Mouse (Mus musculus): ENCODE data around the gene Hspb6. TPM values are rescaled to one million over a fixed set of nuclear protein-coding genes. Genes with fewer than 3 reads are reported as not detected.

Gene Hspb6
- polyA plus RNA-seq, 1 experiment from 2014 or later: 7.8 TPM

GRCm38 (mm10) chr7:30556894-30557536 is 5.0 kb downstream of the Hspb6 start:
- H3K4me3 ChIP-seq: no peak overlapping the region
- no peak overlapping the region for H3K27ac ChIP-seq
- H3K4me1 ChIP-seq (replicated peaks): peaks cover 45% of the 10 kb centered on the region
- H3K9ac ChIP-seq: no peak overlapping the region
- ATAC-seq (ENCODE audit: low FRiP score): no peak
- H3K4me2 ChIP-seq: no peak overlapping the region
- peaks cover 11% of the 10 kb centered on the region; the same call in 1 of the 2 replicates for H3K27me3 ChIP-seq
- 97% methylated on average over 18 of the region's 18 CpGs for WGBS
- H3K36me3 ChIP-seq: peaks cover 39% of the 10 kb centered on the region
- H3K9me3 ChIP-seq: no peaks in the 10 kb centered on the region

DNA sequence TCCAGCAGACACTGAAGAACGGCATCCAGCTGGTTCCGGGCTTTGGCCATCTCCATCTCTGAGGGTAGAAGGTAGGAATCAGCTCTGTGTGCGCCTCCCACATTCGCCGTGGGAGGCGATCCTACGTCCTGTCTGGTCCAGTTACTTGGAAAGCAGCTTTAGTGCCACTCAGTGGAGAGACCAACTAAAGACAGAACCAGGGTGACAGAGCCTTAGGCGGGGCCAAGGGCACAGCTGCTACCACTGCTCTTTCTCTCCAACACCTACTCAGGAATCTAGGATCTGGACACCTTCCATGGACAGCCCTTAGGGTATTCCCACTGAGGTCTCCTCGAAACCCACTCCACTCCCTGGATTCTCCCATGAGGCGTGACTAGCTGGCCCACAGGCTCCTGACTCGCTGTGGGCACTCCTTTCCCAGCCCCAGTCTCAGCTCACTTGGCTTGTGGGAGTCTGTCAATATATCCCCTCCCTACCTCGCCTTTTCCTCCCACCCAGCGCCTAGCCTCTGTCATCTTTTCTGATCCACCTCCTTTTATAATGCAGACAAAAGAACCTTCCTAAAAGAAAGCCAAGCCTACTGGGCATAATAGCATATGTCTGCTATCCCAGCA is 6.0 kb downstream of the Hspb6 start:
- peaks cover 39% of the 10 kb centered on the region for H3K36me3 ChIP-seq
- 87% methylated on average over 13 of the region's 13 CpGs for WGBS
- peak overlapping the region; percentile 88 for H3K9ac ChIP-seq
- H3K4me3 ChIP-seq: 0 out of 2 replicates have a peak overlapping the region, but pooled peaks have one; percentile 61
- no peaks in the 10 kb centered on the region for H3K9me3 ChIP-seq
- H3K27me3 ChIP-seq: peaks cover 11% of the 10 kb centered on the region; the same call in 1 of the 2 replicates
- no peak for ATAC-seq (ENCODE audit: low FRiP score)
- peak overlapping the region; percentile 91 for H3K4me2 ChIP-seq
- H3K27ac ChIP-seq: no peak overlapping the region
- peaks cover 43% of the 10 kb centered on the region for H3K4me1 ChIP-seq (replicated peaks)

DNA sequence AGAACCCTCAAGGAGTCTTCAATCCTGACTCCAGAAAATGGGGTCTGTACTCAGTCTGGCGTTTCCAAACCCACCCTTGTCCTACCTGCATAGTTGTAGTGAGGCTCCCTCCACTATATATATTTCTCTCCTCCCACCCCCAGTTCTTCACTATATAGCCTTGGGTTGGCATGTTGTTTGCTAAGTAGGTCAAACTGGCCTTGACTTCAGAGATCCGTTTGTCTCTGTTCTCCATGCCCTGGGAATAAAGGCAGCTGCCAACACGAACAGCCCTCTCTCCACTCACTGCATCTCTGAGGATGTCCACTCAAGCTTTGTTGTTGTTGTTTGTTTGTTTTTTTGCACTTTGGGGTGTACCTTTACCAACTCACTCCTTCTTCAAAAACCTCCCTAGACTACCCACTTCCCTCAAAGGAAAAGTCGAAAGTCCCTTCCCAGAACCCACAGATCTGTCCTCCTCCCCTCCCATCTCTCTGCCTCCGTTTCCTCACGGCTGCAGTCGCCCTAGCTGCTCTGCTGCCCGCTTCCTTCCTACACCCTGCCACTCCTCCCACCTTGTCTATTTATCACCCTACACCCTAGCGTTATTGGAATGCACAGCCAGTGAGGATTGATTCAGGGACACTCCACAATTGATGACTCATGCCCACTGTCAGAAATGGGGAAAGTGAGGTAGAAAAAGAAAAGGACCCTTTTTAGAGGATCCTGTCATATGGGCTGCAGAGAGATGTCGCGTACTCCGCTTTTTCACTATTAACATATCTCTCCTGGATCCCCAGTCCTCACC is 6.9 kb downstream of the Hspb6 start:
- Histone ChIP-seq H3K4me1 (replicated peaks) (peaks cover 38% of the 10 kb centered on the region), H3K9ac (peak overlapping the region; percentile 88), H3K27ac (peak overlapping the region; percentile 41), H3K4me3 (peak overlapping the region; percentile 61), H3K9me3 (no peaks in the 10 kb centered on the region), H3K36me3 (peaks cover 39% of the 10 kb centered on the region), H3K27me3 (peaks cover 8% of the 10 kb centered on the region; the same call in 1 of the 2 replicates), H3K4me2 (peak overlapping the region; percentile 91)
- ATAC-seq (ENCODE audit: low FRiP score): no peak
- WGBS: 16% methylated on average over 12 of the region's 12 CpGs

DNA sequence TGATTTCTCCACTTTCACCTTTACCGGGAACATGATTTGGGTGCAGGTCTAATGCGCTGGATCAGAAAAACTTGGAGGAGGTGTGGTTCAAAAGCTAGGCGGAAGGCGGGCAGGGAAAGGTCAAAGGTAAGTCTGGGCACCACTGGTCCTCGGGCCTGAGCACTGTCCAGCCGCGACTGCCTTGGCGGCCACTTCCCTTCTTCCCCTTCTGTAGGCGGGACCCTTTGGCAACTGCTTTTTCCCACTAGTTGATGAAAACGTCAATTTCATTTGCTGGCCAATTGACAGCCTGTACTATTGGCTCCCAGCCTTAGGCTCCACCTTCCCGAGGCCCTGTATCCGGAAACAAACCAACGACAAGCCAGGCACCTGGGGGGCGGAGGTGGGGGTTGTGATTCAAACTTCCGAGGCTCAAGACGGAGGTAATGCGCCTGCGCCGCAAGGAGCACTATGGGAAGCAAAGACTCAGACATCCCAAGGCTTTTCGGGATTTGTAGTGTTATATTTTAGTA is 7.5 kb downstream of the Hspb6 start, which contains the start of gene Lin37:
Lin37 (minus strand) TSS at position 396 of the 512 bp plus-strand sequence.
- peak within 1 kb of the TSS; percentile 41 for H3K27ac ChIP-seq
- H3K9ac ChIP-seq: peak within 1 kb of the TSS; percentile 88
- under 1% methylated on average over 20 of the region's 20 CpGs for WGBS
- H3K9me3 ChIP-seq: no peaks in the 10 kb centered on the region
- H3K4me3 ChIP-seq: peak within 1 kb of the TSS; percentile 61
- H3K36me3 ChIP-seq: peaks cover 33% of the 10 kb centered on the region
- peaks cover 1% of the 10 kb centered on the region; the same call in 1 of the 2 replicates for H3K27me3 ChIP-seq
- ATAC-seq (ENCODE audit: low FRiP score): peak; percentile 86
- H3K4me1 ChIP-seq (replicated peaks): peaks cover 41% of the 10 kb centered on the region
- H3K4me2 ChIP-seq: peak within 1 kb of the TSS; percentile 91

- Histone ChIP-seq H3K9me3 (no peaks in the 10 kb centered on the region), H3K27ac (peak overlapping the region; percentile 24; the same call in 1 of the 2 replicates), H3K27me3 (no peaks in the 10 kb centered on the region), H3K9ac (no peak overlapping the region), H3K36me3 (peaks cover 28% of the 10 kb centered on the region), H3K4me2 (peak overlapping the region; percentile 91), H3K4me3 (no peak overlapping the region; the same call in 1 of the 2 replicates), H3K4me1 (replicated peaks) (peaks cover 42% of the 10 kb centered on the region)
- 76% methylated on average over 2 of the region's 2 CpGs for WGBS
- no peak for ATAC-seq (ENCODE audit: low FRiP score)
Observed at GRCm38 (mm10) chr7:30560296-30560695, 8.3 kb downstream of the Hspb6 start.

DNA sequence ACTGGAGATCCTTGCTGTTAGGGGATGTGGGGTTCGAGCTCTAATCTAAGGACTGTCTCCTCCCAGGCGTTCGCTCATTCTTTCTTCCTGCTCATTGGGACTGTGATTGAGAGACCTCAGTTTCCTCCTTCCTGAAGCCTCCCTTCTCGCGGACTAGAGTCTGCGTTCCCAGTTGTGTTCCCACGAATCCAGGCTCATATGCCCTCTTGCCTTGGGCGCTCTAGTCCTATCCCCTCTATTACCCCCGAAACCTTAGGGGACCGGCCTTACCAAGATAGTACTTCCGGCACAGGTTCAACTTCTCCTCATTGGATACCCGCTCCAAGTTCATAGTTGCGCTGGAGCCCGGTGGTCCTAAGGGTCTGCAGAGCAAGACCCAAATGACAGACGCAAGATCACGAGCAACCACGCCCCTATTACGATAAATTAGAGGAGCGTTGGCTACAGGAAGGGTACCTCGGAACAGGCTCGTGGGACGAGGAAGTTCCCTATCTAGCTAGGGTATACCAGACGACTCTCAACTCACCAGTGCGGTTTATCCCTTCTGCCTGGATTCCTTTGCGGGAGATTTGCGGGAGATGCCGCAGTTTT is 10.6 kb downstream of the Hspb6 start:
- Histone ChIP-seq H3K27me3 (no peaks in the 10 kb centered on the region), H3K4me3 (peak overlapping the region; percentile 75), H3K9me3 (no peaks in the 10 kb centered on the region), H3K27ac (peak overlapping the region; percentile 76), H3K4me1 (replicated peaks) (peaks cover 39% of the 10 kb centered on the region), H3K9ac (peak overlapping the region; percentile 70), H3K36me3 (peaks cover 28% of the 10 kb centered on the region), H3K4me2 (peak overlapping the region; percentile 73)
- ATAC-seq (ENCODE audit: low FRiP score): no peak
- whole genome bisulfite sequencing: 1% methylated on average over 27 of the region's 27 CpGs

DNA sequence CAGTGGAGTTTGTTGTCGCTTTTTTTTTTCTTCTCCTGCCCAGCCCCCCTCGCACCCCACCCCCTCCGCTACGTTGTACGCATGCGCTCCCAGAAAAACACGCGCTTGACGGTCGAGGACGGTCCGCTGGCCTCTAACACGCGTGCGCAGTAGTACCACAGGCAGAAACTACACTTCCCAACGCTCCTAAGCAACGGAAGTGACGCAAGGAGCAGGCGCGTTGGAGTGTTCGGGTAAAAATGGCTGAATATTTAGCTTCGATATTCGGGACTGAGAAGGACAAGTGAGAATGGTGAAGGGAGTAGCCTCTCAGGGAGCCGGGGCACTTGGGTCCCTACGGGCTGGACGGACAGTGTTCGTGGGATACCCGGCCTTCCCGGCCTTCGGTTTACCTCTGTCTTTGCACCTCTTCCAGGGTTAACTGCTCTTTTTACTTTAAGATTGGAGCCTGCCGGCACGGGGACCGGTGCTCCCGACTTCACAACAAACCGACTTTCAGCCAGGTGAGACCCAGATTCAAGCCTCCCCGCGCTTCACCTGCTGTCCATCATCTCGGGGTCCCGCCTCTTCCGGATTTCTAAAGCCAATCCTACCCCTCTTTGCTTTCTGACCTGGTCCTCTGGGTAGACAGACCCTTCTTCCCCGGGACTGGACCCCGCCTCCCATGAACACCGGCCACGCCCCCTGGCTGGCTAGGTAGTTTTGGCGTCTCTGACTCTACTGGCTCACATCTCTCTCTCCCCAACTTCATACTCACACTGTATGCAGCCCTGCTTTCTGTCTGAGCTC is 11.3 kb downstream of the Hspb6 start, which contains the start of the genes U2af1l4, Gm49396 and Psenen:
U2af1l4 (plus strand) TSS at position 185 of the 789 bp plus-strand sequence.
Gm49396 (plus strand) TSS at position 228 of the 789 bp plus-strand sequence.
Psenen (minus strand) TSS at position 511 of the 789 bp plus-strand sequence.
- Histone ChIP-seq H3K9ac (peak within 1 kb of the TSS; percentile 76), H3K9me3 (no peaks in the 10 kb centered on the region), H3K4me1 (replicated peaks) (peaks cover 32% of the 10 kb centered on the region), H3K36me3 (peaks cover 31% of the 10 kb centered on the region), H3K4me3 (peak within 1 kb of the TSS; percentile 75), H3K27me3 (no peaks in the 10 kb centered on the region), H3K4me2 (peak within 1 kb of the TSS; percentile 73), H3K27ac (peak within 1 kb of the TSS; percentile 95)
- under 1% methylated on average over 45 of the region's 45 CpGs for WGBS
- ATAC-seq (ENCODE audit: low FRiP score): peak; percentile 83

GRCm38 (mm10) chr7:30563906-30564280 is 11.9 kb downstream of the Hspb6 start:
- H3K4me3 ChIP-seq: peak overlapping the region; percentile 75
- H3K27me3 ChIP-seq: no peaks in the 10 kb centered on the region
- peaks cover 26% of the 10 kb centered on the region for H3K4me1 ChIP-seq (replicated peaks)
- H3K27ac ChIP-seq: peak overlapping the region; percentile 95
- peaks cover 37% of the 10 kb centered on the region for H3K36me3 ChIP-seq
- no peak for ATAC-seq (ENCODE audit: low FRiP score)
- no peaks in the 10 kb centered on the region for H3K9me3 ChIP-seq
- peak overlapping the region; percentile 76 for H3K9ac ChIP-seq
- H3K4me2 ChIP-seq: peak overlapping the region; percentile 66
- 27% methylated on average over 6 of the region's 6 CpGs for WGBS

DNA sequence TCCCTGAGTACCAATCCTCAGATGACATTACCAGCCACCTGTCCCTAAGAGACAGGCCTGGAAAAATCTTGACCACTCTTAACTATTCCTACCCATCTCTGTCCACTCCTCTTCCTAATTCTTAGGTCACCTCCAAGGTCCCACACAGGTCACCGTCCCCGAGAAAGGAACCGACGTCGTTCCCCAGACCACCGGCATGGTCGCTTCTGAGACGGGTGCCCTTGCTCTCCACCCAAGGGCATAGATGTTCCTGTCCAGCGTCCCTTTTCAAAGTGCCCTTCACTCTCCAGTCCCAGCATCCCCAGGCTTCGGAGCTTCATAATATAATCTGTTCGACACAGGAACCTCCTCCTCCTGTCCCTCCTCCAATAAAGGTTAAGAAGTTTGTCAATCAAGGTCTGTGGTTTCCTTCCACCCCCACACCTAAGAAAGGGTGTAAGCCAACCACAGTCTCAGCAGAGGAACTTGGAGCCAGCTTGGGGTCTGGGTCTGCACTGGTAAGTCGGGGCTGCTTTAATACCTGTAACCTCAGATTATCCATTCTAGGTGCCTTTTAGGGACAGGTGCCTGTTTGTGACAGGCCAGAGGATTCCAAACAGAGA is 13.1 kb downstream of the Hspb6 start, which contains the start of gene Igflr1:
Igflr1 (plus strand) TSS at position 458 of the 602 bp plus-strand sequence.
- Histone ChIP-seq H3K27me3 (no peaks in the 10 kb centered on the region), H3K36me3 (peaks cover 48% of the 10 kb centered on the region), H3K4me1 (replicated peaks) (peaks cover 20% of the 10 kb centered on the region), H3K27ac (no peak within 1 kb of the TSS), H3K4me3 (peak within 1 kb of the TSS; percentile 75), H3K9me3 (no peaks in the 10 kb centered on the region), H3K9ac (0 out of 2 replicates have a peak within 1 kb of the TSS, but pooled peaks have one; percentile 76), H3K4me2 (peak within 1 kb of the TSS; percentile 66)
- ATAC-seq (ENCODE audit: low FRiP score): no peak
- WGBS: 96% methylated on average over 12 of the region's 12 CpGs

GRCm38 (mm10) chr7:30566033-30566432 is 14.1 kb downstream of the Hspb6 start:
- H3K4me2 ChIP-seq: no peak overlapping the region
- no peak overlapping the region for H3K27ac ChIP-seq
- ATAC-seq (ENCODE audit: low FRiP score): no peak
- H3K4me1 ChIP-seq (replicated peaks): peaks cover 17% of the 10 kb centered on the region
- H3K4me3 ChIP-seq: no peak overlapping the region
- WGBS: 86% methylated on average over 9 of the region's 9 CpGs
- no peaks in the 10 kb centered on the region for H3K27me3 ChIP-seq
- H3K9ac ChIP-seq: no peak overlapping the region
- no peaks in the 10 kb centered on the region for H3K9me3 ChIP-seq
- H3K36me3 ChIP-seq: peaks cover 58% of the 10 kb centered on the region
